Mouse (Mus musculus): ENCODE data around the gene Ms4a18. TPM values are rescaled to one million over a fixed set of nuclear protein-coding genes. Genes with fewer than 3 reads are reported as not detected.
A peak's percentile ranks its signal among the peaks of the same experiment; 100 is the strongest.

The Ms4a18 gene
- polyA plus RNA-seq, 1 experiment from 2014 or later, result not detected

GRCm38 (mm10) chr19:10979184-10980168 lies 38.4 kb downstream of the Ms4a18 start:
- Histone ChIP-seq H3K9ac (no peak overlapping the region), H3K4me1 (replicated peaks) (no peaks in the 10 kb centered on the region), H3K9me3 (no peaks in the 10 kb centered on the region), H3K4me3 (no peak overlapping the region), H3K36me3 (no peaks in the 10 kb centered on the region), H3K27me3 (no peaks in the 10 kb centered on the region), H3K27ac (no peak overlapping the region), H3K4me2 (peak overlapping the region; percentile 29)
- peak; percentile 65 for ATAC-seq (ENCODE audit: low FRiP score)
- WGBS, result 13% methylated on average over 18 of the region's 18 CpGs

- Histone ChIP-seq H3K4me1 (replicated peaks) (no peaks in the 10 kb centered on the region), H3K27me3 (no peaks in the 10 kb centered on the region), H3K4me3 (no peak overlapping the region), H3K27ac (no peak overlapping the region), H3K4me2 (no peak overlapping the region), H3K36me3 (no peaks in the 10 kb centered on the region), H3K9ac (no peak overlapping the region), H3K9me3 (peaks cover 7% of the 10 kb centered on the region; the same call in 1 of the 2 replicates)
- WGBS, result 64% methylated on average over 4 of the region's 4 CpGs
- no peak for ATAC-seq (ENCODE audit: low FRiP score)
These were observed 41.5 kb downstream of the Ms4a18 start for GRCm38 (mm10) chr19:10976318-10976717.

- Histone ChIP-seq H3K4me2 (no peak overlapping the region), H3K27me3 (no peaks in the 10 kb centered on the region), H3K27ac (no peak overlapping the region), H3K9ac (no peak overlapping the region), H3K4me3 (no peak overlapping the region), H3K36me3 (no peaks in the 10 kb centered on the region), H3K9me3 (peaks cover 7% of the 10 kb centered on the region; the same call in 1 of the 2 replicates), H3K4me1 (replicated peaks) (no peaks in the 10 kb centered on the region)
- 87% methylated on average over 2 of the region's 2 CpGs for WGBS
- ATAC-seq (ENCODE audit: low FRiP score), result no peak
These were observed 42.6 kb downstream of the Ms4a18 start for GRCm38 (mm10) chr19:10975187-10975586.

- Histone ChIP-seq H3K4me3 (no peak within 1 kb of the TSS), H3K9me3 (peaks cover 7% of the 10 kb centered on the region; the same call in 1 of the 2 replicates), H3K4me2 (no peak within 1 kb of the TSS), H3K36me3 (no peaks in the 10 kb centered on the region), H3K9ac (no peak within 1 kb of the TSS), H3K4me1 (replicated peaks) (no peaks in the 10 kb centered on the region), H3K27ac (no peak within 1 kb of the TSS), H3K27me3 (no peaks in the 10 kb centered on the region)
- WGBS, result 74% methylated on average over 4 of the region's 4 CpGs
- ATAC-seq (ENCODE audit: low FRiP score), result no peak
These were observed 43.5 kb downstream of the Ms4a18 start, which contains the start of gene Ms4a10 for GRCm38 (mm10) chr19:10974238-10974865. Gene Ms4a10 (minus strand): TSS chr19:10974670.

DNA sequence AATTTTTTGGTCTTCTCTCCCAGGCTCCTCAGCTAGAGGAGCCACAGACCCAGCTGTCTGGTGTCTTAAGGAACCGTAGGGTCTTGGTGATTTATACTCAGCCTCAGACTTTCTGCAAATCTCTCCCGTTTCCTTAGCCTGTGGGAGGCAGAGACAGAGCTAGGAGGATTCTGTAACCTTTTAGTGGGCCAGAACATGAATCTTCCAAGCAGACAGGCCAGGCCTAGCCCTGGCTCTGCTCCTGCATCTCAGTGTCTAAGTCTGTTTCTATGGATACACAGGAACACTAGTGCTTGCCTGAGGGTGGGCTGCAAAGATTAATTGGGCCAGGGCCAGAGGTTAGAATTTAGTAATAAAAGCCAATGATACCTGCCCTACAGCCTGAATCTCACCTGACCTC lies 44.6 kb downstream of the Ms4a18 start:
- no peak overlapping the region for H3K4me3 ChIP-seq
- H3K27me3 ChIP-seq, result 0 out of 2 replicates have a peak, but pooled peaks cover 4% of the 10 kb centered on the region
- H3K9me3 ChIP-seq, result peaks cover 7% of the 10 kb centered on the region; the same call in 1 of the 2 replicates
- H3K4me2 ChIP-seq, result no peak overlapping the region
- H3K4me1 ChIP-seq (replicated peaks), result no peaks in the 10 kb centered on the region
- ATAC-seq (ENCODE audit: low FRiP score), result no peak
- 72% methylated on average over 2 of the region's 2 CpGs for WGBS
- H3K9ac ChIP-seq, result no peak overlapping the region
- no peaks in the 10 kb centered on the region for H3K36me3 ChIP-seq
- H3K27ac ChIP-seq, result no peak overlapping the region

DNA sequence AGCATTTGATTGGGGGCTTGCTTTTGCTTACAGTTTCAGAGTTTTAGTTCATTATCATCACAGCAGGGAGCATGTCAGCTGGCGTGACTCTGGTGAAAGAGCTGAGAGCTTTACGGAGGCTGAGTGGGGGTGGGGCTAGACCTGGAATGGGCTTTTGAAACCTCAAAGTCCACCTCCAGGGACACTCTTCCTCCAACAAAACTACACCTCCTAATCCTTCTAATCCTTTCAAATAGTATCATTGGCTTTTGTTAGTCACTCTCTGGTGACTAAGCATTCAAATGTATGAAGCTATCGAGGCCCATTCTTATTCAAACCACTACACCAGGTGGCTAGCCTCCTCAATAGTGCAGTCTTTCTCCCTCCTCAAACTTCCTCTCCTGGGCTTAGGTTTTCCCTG lies 45.2 kb downstream of the Ms4a18 start:
- Histone ChIP-seq H3K27me3 (0 out of 2 replicates have a peak, but pooled peaks cover 4% of the 10 kb centered on the region), H3K4me1 (replicated peaks) (no peaks in the 10 kb centered on the region), H3K36me3 (no peaks in the 10 kb centered on the region), H3K9ac (no peak overlapping the region), H3K4me3 (no peak overlapping the region), H3K9me3 (peaks cover 7% of the 10 kb centered on the region; the same call in 1 of the 2 replicates), H3K27ac (no peak overlapping the region), H3K4me2 (no peak overlapping the region)
- 50% methylated on average over 3 of the region's 3 CpGs for WGBS
- no peak for ATAC-seq (ENCODE audit: low FRiP score)

DNA sequence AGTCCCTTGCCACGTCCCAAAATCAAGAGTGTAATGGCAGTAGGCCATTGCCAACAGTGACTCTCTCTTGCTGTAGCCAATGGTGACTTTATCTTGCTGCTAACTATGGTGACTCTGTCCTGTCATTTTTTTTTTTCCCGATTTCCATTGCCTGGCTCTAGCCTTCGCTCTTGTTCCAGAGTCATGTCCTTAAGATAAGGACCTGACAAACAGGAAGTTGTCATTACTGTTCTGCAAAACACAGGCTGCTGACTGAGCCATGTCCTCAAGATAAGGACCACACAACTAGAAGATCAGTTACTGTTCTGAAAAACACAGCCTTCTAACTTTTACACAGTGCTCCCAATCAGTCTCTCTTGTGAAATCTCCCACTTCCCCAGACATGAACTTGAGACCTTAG lies 47.4 kb downstream of the Ms4a18 start:
- no peak overlapping the region for H3K4me3 ChIP-seq
- no peaks in the 10 kb centered on the region for H3K36me3 ChIP-seq
- H3K4me2 ChIP-seq, result no peak overlapping the region
- H3K4me1 ChIP-seq (replicated peaks), result no peaks in the 10 kb centered on the region
- peaks cover 7% of the 10 kb centered on the region; the same call in 1 of the 2 replicates for H3K9me3 ChIP-seq
- H3K9ac ChIP-seq, result no peak overlapping the region
- H3K27ac ChIP-seq, result no peak overlapping the region
- ATAC-seq (ENCODE audit: low FRiP score), result no peak
- WGBS, result 84% methylated on average over 3 of the region's 3 CpGs
- H3K27me3 ChIP-seq, result 0 out of 2 replicates have a peak, but pooled peaks cover 4% of the 10 kb centered on the region

DNA sequence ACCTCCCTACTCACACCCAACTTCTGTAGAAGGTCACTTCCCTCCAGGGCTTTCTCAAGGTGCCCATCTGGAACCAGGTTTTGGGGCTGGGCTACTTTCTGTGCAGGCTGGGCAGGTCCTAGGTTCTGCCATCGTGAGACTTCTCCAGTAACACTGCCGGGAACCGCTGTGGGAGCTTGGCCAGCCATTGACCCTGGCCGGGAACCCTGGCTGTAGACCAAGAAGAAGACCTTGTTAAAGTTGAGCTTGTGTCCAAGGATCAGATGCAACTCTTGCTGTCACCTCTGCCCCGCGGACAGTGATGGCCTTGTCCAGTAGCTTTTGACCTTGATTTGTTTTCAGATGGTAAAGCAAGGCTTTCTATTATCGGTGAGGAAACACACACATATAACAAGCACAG lies 49.3 kb downstream of the Ms4a18 start:
- Histone ChIP-seq H3K27me3 (0 out of 2 replicates have a peak, but pooled peaks cover 4% of the 10 kb centered on the region), H3K4me1 (replicated peaks) (no peaks in the 10 kb centered on the region), H3K9me3 (peaks cover 7% of the 10 kb centered on the region; the same call in 1 of the 2 replicates), H3K4me3 (no peak overlapping the region), H3K4me2 (no peak overlapping the region), H3K36me3 (no peaks in the 10 kb centered on the region), H3K27ac (no peak overlapping the region), H3K9ac (no peak overlapping the region)
- ATAC-seq (ENCODE audit: low FRiP score), result no peak
- WGBS, result 95% methylated on average over 7 of the region's 7 CpGs

DNA sequence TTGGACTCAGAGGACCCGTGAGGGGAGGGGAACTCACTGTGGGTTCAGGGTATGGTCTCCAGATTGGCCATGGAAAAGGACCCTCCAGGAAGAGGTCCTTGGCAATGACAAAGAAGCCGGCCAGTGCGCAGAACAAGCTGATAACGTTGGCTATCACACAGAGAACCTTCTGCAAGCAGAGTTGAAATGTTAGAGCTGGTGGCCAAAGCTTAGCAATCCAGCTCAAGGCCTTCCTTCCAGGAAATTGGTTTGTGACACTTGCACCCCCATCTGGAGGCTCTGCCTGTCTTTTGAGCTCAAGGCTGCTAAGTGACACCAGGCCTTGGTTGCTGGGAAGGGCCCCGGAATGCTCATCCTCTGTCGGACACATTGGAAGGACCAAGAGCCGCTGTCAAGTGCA lies 52.1 kb downstream of the Ms4a18 start:
- Histone ChIP-seq H3K4me1 (replicated peaks) (no peaks in the 10 kb centered on the region), H3K27ac (no peak overlapping the region), H3K4me3 (no peak overlapping the region), H3K9ac (no peak overlapping the region), H3K36me3 (no peaks in the 10 kb centered on the region), H3K9me3 (no peaks in the 10 kb centered on the region), H3K27me3 (peaks cover 11% of the 10 kb centered on the region), H3K4me2 (no peak overlapping the region)
- 87% methylated on average over 7 of the region's 7 CpGs for WGBS
- no peak for ATAC-seq (ENCODE audit: low FRiP score)

GRCm38 (mm10) chr19:10959978-10960346 lies 57.9 kb downstream of the Ms4a18 start:
- Histone ChIP-seq H3K9me3 (no peaks in the 10 kb centered on the region), H3K9ac (peak overlapping the region; percentile 39; the same call in 1 of the 2 replicates), H3K4me1 (replicated peaks) (peaks cover 3% of the 10 kb centered on the region; the same call in 1 of the 2 replicates), H3K4me2 (peak overlapping the region; percentile 25; the same call in 1 of the 2 replicates), H3K36me3 (no peaks in the 10 kb centered on the region), H3K27ac (no peak overlapping the region), H3K27me3 (peaks cover 20% of the 10 kb centered on the region), H3K4me3 (no peak overlapping the region)
- WGBS, result 45% methylated on average over 12 of the region's 12 CpGs
- ATAC-seq (ENCODE audit: low FRiP score), result peak; percentile 55; the same call in 1 of the 2 replicates

- peaks cover 20% of the 10 kb centered on the region for H3K27me3 ChIP-seq
- H3K9me3 ChIP-seq, result no peaks in the 10 kb centered on the region
- H3K4me3 ChIP-seq, result no peak overlapping the region
- peak overlapping the region; percentile 39; the same call in 1 of the 2 replicates for H3K9ac ChIP-seq
- WGBS, result 32% methylated on average over 11 of the region's 11 CpGs
- no peak overlapping the region for H3K27ac ChIP-seq
- H3K36me3 ChIP-seq, result no peaks in the 10 kb centered on the region
- H3K4me1 ChIP-seq (replicated peaks), result peaks cover 3% of the 10 kb centered on the region; the same call in 1 of the 2 replicates
- ATAC-seq (ENCODE audit: low FRiP score), result peak; percentile 77
- peak overlapping the region; percentile 25; the same call in 1 of the 2 replicates for H3K4me2 ChIP-seq
These were observed 58.5 kb downstream of the Ms4a18 start for GRCm38 (mm10) chr19:10959085-10959977.
